Mouse (Mus musculus): ENCODE results near the gene Nsa2.

- TF ChIP-seq CTCF (IDR thresholded peaks at IDR 0.05; ENCODE audit: low read depth) (no peak), EP300 (IDR thresholded peaks at IDR 0.05; ENCODE audit: low read depth) (no peak)
Measured at GRCm38 (mm10) chr13:97087421-97087820, 50.3 kb downstream of the Nsa2 start.
